Mouse (Mus musculus): ENCODE measurements around the gene Maml3. TPM values are rescaled to one million over a fixed set of nuclear protein-coding genes. Genes with fewer than 3 reads are reported as not detected.

Gene Maml3
- total RNA-seq, 2 experiments from 2014 or later, result 10.3 to 10.9 TPM

DNA sequence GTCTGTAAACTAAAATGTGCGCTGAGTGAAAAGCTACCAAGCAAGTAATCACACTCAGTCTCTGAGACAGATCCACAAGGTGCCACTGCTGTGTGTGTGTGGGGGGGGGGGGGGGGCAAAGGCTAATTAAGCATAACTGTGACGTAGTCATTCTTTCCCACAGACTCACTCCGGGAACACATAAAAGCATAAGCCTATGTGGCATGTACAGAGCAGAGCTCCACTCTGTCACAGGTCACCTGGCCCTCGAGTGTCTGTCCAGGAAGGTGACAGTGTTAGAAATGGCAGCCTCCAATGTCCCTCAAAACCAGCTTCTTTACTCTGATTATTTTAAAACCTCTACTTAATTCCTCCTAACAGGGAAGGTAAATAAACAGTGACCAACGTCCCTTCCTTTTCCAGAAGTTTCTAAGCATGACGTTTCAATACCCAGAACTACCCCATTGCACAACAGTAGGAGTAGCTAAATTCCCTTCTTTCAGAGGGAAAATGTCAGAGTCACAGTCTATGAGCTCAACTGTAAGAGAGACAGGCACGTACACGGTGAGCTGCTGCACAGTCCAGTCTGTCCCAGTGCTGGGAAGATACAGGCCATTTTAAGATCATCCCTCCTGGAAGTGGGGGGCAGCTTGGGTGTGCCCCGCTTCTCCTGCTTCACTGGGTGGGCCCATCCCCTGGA is 93.7 kb downstream of the Maml3 start:
- intact Hi-C loops (cut with DNase I), result no loop called here
- Histone ChIP-seq H3K4me3 (no peak overlapping the region), H3K27ac (no peak overlapping the region)
- TF ChIP-seq CTCF (IDR thresholded peaks at IDR 0.05), result no peak
- DNase-seq (ENCODE audit: extremely low spot score in 1 of 2, low spot score in 2 of 2), result no peak

DNA sequence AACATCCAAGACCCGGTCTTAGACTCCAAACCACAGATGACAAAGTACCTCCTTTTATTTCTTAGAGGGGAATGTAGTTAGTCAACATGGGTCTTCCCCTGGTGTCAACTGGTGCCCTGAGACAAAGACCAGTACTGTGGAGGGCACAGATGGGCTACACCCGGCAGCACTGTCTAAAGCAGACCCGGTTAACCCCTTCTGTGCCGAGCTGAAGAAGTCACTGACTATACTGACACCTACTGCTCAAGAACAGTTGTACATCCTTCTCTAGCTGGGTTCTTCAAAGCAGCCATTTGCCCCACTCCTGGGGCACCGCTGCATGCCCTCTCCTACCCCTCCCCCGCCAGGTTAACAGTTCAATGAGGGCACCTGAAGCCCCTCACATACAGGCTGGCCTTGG is 95.6 kb downstream of the Maml3 start:
- DNase-seq (ENCODE audit: extremely low spot score in 1 of 2, low spot score in 2 of 2), result peak in 1 of 2 experiments; percentile 22
- intact Hi-C loops (cut with DNase I), result loop anchor here (5.0 kb wide), 3 partner anchors 93 to 307 kb away; no protein-coding TSS in a partner anchor
- peak; percentile 52 for TF ChIP-seq CTCF (IDR thresholded peaks at IDR 0.05)
- Histone ChIP-seq H3K4me3 (no peak overlapping the region), H3K27ac (no peak overlapping the region)

DNA sequence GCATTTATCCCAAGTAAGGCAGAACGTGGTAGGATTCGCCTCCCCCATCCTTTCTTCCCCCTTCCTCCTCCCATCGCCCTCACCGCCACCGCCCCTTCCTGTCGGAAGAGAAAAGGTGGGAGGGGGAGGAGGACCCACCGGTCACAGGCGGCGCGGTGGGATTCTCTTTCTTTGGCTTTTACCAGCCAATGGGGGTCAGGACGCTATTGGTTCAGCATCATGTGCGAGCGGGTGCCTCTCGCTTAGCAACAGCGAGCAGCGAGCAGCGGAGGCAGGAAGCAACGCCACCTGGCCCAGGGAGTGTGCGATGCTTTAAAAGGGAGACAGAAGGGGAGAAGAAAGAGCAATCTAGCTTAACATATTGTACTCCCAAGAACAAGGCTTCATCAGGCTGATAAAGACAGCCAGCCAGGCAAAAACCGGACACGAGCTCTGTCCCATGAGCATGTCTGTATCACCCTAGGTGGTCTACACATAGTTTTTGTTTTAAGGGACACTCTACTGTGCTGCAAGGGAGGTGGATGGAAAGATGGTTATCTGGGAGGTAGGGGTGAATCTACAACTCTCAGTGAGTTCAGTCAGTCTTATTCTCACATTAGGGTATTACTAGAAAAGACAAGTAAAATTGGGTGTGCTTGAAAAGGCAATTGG is 97.1 kb downstream of the Maml3 start:
- peak; percentile 77 to 81 for DNase-seq (ENCODE audit: extremely low spot score in 1 of 2, low spot score in 2 of 2)
- peak; percentile 4; the same call in 1 of the 2 replicates for TF ChIP-seq CTCF (IDR thresholded peaks at IDR 0.05)
- peak overlapping the region; percentile 42 for H3K4me3 ChIP-seq
- intact Hi-C loops (cut with DNase I), result loop anchor here (5.0 kb wide), 3 partner anchors 95 to 305 kb away; no protein-coding TSS in a partner anchor
- H3K27ac ChIP-seq, result peak overlapping the region; percentile 94

DNA sequence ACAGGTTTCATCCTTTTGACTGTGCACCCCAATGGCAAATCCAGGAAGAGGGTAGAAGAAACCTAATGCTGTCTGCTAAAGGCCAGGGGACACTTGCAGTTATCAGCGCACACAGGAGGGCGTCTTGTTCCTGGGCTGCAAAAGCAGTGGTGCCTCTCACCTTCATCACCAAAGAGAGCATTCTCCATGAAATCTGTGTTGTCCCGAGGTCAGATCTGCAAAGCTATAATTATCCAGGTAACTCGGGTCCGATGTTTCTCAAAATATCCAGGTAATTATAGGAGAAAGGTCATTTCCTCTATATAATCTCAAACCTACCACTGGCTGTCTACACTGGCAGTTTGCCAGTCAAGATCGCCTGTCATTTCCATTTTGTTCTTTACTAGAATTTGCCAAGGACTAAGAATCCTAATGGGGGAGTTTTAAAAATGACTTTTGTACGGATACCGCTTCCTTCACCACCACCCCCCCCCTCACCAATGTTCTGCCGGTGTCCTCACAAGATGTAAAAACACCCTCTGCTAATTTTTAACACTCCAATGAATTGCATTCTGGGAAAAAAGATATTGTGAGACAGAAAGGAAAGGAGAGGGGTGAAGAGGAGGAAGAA is 98.0 kb downstream of the Maml3 start:
- H3K27ac ChIP-seq, result peak overlapping the region; percentile 94
- intact Hi-C loops (cut with DNase I), result loop anchor here (5.0 kb wide), 3 partner anchors 95 to 305 kb away; no protein-coding TSS in a partner anchor
- TF ChIP-seq CTCF (IDR thresholded peaks at IDR 0.05), result no peak
- no peak for DNase-seq (ENCODE audit: extremely low spot score in 1 of 2, low spot score in 2 of 2)
- peak overlapping the region; percentile 42; the same call in 1 of the 2 replicates for H3K4me3 ChIP-seq

DNA sequence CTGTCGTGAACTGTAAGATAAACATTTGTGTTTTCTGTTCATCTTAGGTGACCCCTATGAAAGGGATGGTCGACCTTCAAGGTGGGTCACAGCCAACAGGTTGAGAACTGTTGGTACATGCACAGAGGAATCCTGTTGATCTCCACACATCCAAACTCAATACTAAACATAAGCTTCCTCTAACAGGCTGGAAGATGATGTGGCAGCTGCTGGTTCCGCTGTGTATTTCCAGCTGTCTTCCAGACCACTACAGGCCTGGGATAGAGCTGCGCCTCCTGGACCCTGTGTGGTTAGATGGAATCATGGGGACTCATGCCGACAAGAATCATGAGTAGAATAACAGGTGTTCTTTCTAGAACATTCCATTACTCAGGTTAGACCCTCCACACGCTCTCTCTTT is 101.2 kb downstream of the Maml3 start:
- no peak for TF ChIP-seq CTCF (IDR thresholded peaks at IDR 0.05)
- intact Hi-C loops (cut with DNase I), result no loop called here
- no peak for DNase-seq (ENCODE audit: extremely low spot score in 1 of 2, low spot score in 2 of 2)
- Histone ChIP-seq H3K4me3 (no peak overlapping the region), H3K27ac (no peak overlapping the region)

DNA sequence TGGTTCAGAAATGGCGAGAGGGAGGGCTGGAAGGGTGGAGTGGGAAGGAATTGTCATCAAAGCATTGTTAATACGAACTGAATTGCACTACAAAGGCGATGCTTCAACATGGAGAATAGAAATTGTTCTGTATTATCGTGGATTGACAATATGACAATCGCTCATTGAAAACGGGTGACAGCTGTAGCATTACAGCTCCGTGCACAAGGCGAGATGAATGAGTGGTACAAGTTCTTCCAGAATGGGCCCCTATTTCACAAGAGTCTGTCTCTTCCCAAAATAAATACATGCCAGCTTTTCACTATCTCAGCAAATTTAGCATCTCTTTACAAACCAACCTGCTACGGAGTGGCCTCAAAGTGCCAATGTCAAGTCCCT is 103.4 kb downstream of the Maml3 start:
- intact Hi-C loops (cut with DNase I), result no loop called here
- no peak overlapping the region for H3K4me3 ChIP-seq
- DNase-seq (ENCODE audit: extremely low spot score in 1 of 2, low spot score in 2 of 2), result no peak
- no peak overlapping the region for H3K27ac ChIP-seq
- no peak for TF ChIP-seq CTCF (IDR thresholded peaks at IDR 0.05)

DNA sequence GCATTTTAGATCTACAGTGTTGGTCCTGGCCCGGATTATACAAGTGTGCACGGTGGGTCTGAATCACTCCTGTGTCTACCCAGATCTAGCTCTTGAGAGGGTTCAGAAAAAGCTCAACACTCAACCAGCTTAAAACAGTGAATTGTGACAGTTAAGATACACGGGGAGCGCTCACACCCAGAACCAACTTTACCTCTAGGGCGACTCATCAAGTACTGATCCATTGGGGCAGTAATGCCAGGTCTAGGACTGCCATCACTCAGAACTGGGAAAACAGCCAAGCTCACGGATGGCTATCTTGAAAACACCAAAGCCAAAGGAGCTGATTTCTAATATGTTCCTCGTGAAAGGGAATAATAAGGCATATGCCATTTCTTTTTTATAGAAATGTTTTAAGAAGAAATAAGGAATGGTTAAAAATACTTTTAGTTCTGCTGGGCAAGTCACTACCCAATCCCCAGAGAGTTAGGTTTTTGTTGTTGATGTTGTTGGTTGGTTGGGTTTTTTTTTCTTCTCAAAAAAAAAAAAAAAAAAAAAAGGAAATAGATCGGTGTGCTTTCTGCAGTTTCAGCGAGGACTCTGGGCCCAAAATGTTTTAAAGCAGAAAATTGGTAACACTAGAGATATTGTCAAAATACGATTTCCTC is 103.9 kb downstream of the Maml3 start:
- no peak for TF ChIP-seq CTCF (IDR thresholded peaks at IDR 0.05)
- Histone ChIP-seq H3K27ac (no peak overlapping the region), H3K4me3 (no peak overlapping the region)
- intact Hi-C loops (cut with DNase I), result no loop called here
- no peak for DNase-seq (ENCODE audit: extremely low spot score in 1 of 2, low spot score in 2 of 2)

DNA sequence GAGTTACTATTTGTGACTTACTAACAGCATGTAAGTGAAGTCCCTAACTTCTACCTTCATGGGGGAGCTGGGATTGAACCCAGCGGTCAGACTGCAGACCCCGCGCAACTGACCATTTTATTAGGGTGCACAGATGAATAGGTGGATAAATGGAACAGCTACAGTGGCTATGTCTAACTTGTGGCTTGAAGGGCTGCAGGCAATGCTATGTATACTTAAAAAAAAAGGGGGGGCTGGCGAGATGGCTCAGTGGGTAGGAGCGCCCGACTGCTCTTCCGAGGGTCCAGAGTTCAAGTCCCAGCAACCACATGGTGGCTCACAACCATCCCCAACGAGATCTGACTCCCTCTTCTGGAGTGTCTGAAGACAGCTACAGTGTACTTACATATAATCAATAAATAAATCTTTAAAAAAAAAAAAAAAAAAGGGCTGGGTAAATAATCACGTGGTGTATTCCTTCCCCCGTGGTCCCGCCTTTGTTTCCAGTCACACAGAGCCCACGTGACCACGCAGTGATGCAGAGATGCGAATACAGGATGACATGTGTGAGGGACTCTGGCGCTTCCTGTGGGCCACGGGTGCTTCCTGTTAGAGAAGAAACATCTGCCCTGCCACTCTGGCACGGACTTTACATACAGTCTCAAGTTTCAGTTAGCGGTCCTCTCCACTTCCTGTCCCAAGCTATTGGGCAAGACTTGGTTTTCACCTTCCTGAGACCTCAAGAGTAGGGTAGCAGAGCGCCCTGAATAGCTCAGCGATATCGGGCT is 105.0 kb downstream of the Maml3 start:
- no peak overlapping the region for H3K27ac ChIP-seq

DNA sequence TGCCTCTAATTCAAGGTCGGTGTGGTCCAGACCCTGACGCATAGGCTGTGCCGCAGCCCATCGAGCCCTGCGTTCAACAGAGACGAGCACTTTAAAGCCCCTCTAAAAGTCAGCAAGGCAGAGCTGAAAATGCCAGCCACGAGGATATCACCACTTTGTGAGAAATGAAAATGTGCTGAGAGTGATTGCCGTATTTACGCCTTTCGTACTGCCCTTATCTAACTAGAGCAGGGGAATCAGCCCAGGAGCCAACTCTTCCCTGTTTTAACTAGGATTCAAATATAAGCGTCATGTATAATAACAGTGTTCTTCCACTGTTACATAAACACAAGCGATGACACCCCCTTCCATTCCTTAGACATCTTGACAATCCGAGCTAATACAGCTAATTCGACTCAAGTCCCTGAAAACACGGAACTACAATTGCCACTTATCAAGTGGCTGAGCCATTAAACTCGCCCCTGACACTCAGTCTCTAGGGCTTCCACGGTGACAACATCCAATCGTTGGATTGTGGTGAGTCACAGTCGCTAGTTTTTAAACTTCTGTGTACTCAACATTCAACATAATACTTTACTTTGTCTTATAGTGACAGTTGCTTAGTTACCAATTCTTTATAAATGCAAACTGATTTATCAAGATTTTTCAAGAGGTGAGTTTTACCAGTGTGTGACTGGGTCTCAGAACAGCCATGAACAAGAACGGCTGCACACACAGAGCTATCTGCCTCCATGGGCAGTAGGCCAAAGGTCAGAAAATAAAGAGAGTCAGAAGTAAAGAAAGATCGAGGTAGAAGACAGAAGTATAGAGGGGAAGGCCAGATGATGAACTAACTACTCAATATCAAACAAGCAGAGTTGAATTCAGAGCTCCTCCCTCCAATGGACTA is 106.1 kb downstream of the Maml3 start:
- no peak for DNase-seq (ENCODE audit: extremely low spot score in 1 of 2, low spot score in 2 of 2)
- intact Hi-C loops (cut with DNase I), result no loop called here
- H3K4me3 ChIP-seq, result no peak overlapping the region
- no peak overlapping the region for H3K27ac ChIP-seq
- TF ChIP-seq CTCF (IDR thresholded peaks at IDR 0.05), result no peak

More for the DNA sequence above, 105.0 kb downstream of the Maml3 start:
- H3K4me3 ChIP-seq, result no peak overlapping the region
- no peak for DNase-seq (ENCODE audit: extremely low spot score in 1 of 2, low spot score in 2 of 2)
- no peak for TF ChIP-seq CTCF (IDR thresholded peaks at IDR 0.05)
- intact Hi-C loops (cut with DNase I), result no loop called here

DNA sequence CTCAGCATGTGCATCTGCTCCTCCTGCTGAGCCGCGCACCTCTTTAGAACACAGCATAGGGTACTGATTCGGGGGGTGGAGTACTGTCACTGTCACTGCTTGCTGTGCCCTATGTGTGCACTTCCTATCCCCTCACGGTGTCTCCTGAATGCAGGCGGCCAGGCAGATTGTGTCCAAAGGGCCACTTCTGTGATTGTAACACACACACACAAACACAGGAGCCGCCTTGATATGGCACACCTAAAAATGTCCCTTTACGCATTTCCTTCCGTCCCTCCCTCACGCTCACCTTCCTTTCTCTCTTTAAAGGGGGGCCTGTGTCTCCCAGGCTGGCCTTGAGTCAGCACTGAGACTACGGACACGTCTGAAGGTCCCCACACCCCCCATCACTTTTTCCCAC is 107.3 kb downstream of the Maml3 start:
- no peak overlapping the region for H3K4me3 ChIP-seq
- no peak for DNase-seq (ENCODE audit: extremely low spot score in 1 of 2, low spot score in 2 of 2)
- no peak for TF ChIP-seq CTCF (IDR thresholded peaks at IDR 0.05)
- intact Hi-C loops (cut with DNase I), result no loop called here
- H3K27ac ChIP-seq, result no peak overlapping the region
